Mouse (Mus musculus) bone marrow macrophage, adult 2 months (primary cell): Measurements from ENCODE around the gene Prrt4.

Source experiments
- CTCF ChIP-seq: IDR thresholded peaks from 2 replicates; pipeline ENCODE4 v1.5.1; 2012; ENCODE audit warnings: low read depth, mild to moderate bottlenecking, low read length, moderate library complexity
- POLR2A ChIP-seq: IDR thresholded peaks from 2 replicates; pipeline ENCODE4 v1.6.1; 2012; ENCODE audit warnings: mild to moderate bottlenecking, low read depth, low read length, borderline replicate concordance

DNA sequence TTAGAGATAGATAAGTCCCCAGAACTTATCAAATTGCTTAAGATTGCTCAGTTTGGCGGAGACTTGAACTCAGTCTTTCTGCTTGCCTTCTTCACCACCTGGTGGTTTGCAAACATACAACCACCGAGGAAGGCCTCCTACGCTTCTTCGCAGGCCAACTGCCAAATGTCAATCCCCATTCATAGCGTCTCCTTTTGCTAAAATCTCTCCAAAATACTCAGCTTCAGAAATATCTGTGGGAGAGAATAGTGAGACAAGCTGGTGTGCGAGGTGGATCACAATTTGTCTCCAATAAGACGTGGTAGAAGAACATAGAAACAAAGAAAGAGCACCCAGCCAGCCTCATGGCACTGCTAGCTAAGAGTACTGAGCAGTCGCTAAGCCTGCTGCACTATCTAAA is 459 bp upstream of the Prrt4 start:
- TF ChIP-seq CTCF (no peak), POLR2A (no peak)
